Mouse (Mus musculus): ENCODE measurements at regions not wholly inside any gene's neighbourhood (a gene's known extent, or its start where the extent isn't known, plus 50 kb on each side); places are given as distances from the start of the nearest gene placed in this dataset.

GRCm38 (mm10) chr13:25675208-25675607, 404.9 kb upstream of the Nrsn1 start:
- TF ChIP-seq CTCF (IDR thresholded peaks at IDR 0.05; ENCODE audit: control insufficient read depth, insufficient read depth, insufficient read length) (no peak), CEBPB (IDR thresholded peaks at IDR 0.05; ENCODE audit: low read depth) (no peak), MYOD1 (IDR thresholded peaks at IDR 0.05; ENCODE audit: control insufficient read depth, insufficient read length, low read depth) (no peak)
